Mouse (Mus musculus): ENCODE measurements around the gene Olfr1393. TPM values are rescaled to one million over a fixed set of nuclear protein-coding genes. Genes with fewer than 3 reads are reported as not detected.

Gene Olfr1393
- polyA plus RNA-seq, 1 experiment from 2014 or later = 0.16 TPM

DNA sequence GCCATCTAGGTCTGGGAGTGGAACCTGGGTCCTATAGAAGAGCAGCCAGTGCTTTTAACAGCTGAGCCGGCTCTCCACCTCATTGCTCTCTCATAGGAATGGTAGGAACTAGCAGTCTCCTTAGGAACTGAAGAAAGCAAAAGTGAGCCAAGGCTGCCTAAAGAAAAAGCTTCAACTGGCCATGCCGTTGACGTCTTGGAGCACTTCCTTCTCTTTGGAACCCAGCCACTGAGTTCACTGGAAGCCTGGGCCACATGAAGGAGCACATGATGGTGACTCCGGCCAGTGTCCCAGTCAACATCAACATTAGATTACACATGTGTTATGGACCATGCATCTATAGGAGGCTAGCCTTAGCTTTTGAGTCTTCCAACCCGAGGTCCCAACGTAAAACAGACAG is 25.1 kb upstream of the Olfr1393 start:
- H3K9ac ChIP-seq = no peak overlapping the region
- H3K27me3 ChIP-seq (replicated peaks) = no peaks in the 10 kb centered on the region
- peaks cover 59% of the 10 kb centered on the region for H3K36me3 ChIP-seq
- H3K4me1 ChIP-seq = peaks cover 51% of the 10 kb centered on the region
- H3K27ac ChIP-seq (replicated peaks) = no peak overlapping the region
- H3K4me3 ChIP-seq = no peak overlapping the region
- 0 out of 2 replicates have a peak overlapping the region, but pooled peaks have one; percentile 4 for H3K4me2 ChIP-seq
- H3K9me3 ChIP-seq = no peaks in the 10 kb centered on the region
- no peak for ATAC-seq (ENCODE audit: extremely low read depth, insufficient number of reproducible peaks, low FRiP score, low TSS enrichment)
- WGBS = 91% methylated on average over 6 of the region's 6 CpGs

DNA sequence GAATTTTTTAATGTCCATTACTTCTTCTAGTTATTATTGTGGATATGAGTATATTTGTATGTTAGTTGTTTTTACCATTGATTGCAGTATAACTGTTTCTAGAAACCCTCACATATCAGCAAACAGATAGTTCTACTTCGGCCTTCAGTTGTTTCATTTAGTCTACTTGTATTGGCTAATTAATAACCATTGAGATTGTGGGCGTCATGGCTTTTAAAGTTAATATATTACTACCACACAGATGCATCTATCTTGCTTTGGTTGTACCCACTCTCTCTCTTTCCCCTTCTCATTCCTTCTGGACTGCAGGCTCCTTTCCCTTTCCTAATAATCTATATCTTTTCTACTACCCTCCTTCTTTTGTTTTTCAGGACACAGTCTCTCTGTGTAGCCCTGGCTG is 18.8 kb upstream of the Olfr1393 start:
- Histone ChIP-seq H3K4me2 (no peak overlapping the region), H3K9ac (no peak overlapping the region), H3K4me1 (peaks cover 13% of the 10 kb centered on the region), H3K27ac (replicated peaks) (no peak overlapping the region), H3K9me3 (no peaks in the 10 kb centered on the region), H3K27me3 (replicated peaks) (no peaks in the 10 kb centered on the region), H3K36me3 (peaks cover 90% of the 10 kb centered on the region), H3K4me3 (no peak overlapping the region)
- no peak for ATAC-seq (ENCODE audit: extremely low read depth, insufficient number of reproducible peaks, low FRiP score, low TSS enrichment)
- 90% methylated on average over 2 of the region's 2 CpGs for WGBS

DNA sequence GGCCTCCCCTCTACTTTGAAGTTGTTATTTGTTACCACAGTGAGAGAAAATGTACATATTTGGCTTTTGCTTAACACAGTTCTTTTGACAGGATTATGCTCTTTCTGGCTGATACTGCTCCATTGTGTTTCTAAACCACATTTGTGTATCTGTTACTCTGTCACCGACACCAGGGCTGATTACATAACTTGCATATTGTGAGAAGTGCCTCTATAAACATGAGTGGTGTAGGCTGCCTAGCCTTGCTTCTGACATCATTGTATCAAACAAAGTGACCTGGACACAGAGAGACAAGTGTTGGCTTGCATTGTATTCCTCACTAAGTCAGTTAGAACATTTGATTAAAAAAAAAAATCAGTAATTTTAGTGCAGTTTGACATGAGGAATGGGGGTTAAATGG is 18.3 kb upstream of the Olfr1393 start:
- Histone ChIP-seq H3K4me2 (no peak overlapping the region), H3K4me3 (no peak overlapping the region), H3K36me3 (peaks cover 90% of the 10 kb centered on the region), H3K27me3 (replicated peaks) (no peaks in the 10 kb centered on the region), H3K4me1 (peaks cover 10% of the 10 kb centered on the region), H3K9ac (no peak overlapping the region), H3K9me3 (no peaks in the 10 kb centered on the region), H3K27ac (replicated peaks) (no peak overlapping the region)
- WGBS = 69% methylated on average over 1 of the region's 1 CpGs
- no peak for ATAC-seq (ENCODE audit: extremely low read depth, insufficient number of reproducible peaks, low FRiP score, low TSS enrichment)

DNA sequence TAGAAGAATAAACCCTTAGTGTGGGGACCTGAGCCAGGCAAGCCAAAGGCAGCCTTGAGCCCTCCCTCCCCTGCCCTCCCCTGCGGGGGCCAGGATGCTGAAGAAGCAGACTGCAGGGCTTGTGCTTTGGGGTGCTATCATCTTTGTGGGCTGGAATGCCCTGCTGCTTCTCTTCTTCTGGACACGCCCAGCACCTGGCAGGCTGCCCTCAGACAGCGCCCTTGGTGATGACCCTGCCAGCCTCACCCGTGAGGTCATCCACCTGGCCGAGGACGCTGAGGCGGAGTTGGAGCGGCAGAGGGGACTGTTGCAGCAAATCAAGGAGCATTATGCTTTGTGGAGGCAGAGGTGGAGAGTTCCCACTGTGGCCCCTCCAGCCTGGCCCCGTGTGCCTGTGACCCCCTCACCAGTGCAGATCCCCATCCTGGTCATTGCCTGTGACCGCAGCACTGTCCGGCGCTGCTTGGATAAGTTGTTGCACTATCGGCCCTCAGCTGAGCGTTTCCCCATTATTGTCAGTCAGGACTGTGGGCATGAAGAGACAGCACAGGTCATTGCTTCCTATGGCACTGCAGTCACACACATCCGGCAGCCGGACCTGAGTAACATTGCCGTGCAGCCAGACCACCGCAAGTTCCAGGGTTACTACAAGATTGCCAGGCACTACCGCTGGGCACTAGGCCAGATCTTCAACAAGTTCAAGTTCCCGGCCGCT is 17.3 kb upstream of the Olfr1393 start:
- H3K36me3 ChIP-seq = peaks cover 86% of the 10 kb centered on the region
- H3K9ac ChIP-seq = no peak overlapping the region; the same call in 1 of the 2 replicates
- no peak for ATAC-seq (ENCODE audit: extremely low read depth, insufficient number of reproducible peaks, low FRiP score, low TSS enrichment)
- peaks cover 9% of the 10 kb centered on the region for H3K4me1 ChIP-seq
- H3K27ac ChIP-seq (replicated peaks) = no peak overlapping the region; the same call in 1 of the 2 replicates
- no peak overlapping the region for H3K4me3 ChIP-seq
- H3K9me3 ChIP-seq = no peaks in the 10 kb centered on the region
- H3K4me2 ChIP-seq = no peak overlapping the region
- WGBS = 81% methylated on average over 21 of the region's 21 CpGs
- no peaks in the 10 kb centered on the region for H3K27me3 ChIP-seq (replicated peaks)

DNA sequence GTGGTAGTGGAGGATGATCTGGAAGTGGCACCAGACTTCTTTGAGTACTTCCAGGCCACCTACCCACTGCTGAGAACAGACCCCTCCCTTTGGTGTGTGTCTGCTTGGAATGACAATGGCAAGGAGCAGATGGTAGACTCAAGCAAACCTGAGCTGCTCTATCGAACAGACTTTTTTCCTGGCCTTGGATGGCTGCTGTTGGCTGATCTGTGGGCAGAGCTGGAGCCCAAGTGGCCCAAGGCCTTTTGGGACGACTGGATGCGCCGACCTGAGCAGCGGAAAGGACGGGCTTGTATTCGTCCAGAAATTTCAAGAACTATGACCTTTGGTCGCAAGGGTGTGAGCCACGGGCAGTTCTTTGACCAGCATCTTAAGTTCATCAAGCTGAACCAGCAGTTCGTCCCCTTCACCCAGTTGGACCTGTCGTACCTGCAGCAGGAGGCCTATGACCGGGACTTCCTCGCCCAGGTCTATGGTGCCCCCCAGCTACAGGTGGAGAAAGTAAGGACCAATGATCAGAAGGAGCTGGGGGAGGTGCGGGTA is 16.7 kb upstream of the Olfr1393 start:
- no peak overlapping the region for H3K27ac ChIP-seq (replicated peaks)
- no peak overlapping the region for H3K4me2 ChIP-seq
- peaks cover 80% of the 10 kb centered on the region for H3K36me3 ChIP-seq

DNA sequence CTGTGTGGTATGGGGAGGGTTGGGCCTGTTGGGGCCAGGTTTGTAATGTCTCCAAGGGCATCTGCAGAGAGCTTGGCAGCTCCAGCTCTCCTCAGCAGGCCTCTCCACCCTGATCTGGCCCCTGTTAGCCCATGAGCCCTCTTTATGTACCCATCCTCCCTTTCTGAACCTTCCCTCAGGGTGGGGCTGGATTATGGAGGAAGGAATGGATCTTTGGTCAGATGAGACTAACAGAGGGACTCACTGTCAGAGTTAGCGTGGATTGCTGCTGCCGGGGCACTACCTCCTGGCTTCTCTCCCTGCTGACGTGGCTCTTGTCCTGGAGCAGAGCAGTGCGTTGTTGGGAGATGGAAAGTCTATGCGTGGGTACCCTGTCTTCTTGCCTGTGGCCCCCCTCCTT is 15.8 kb upstream of the Olfr1393 start:
- H3K4me1 ChIP-seq = peaks cover 24% of the 10 kb centered on the region
- H3K9me3 ChIP-seq = no peaks in the 10 kb centered on the region
- no peak overlapping the region for H3K4me3 ChIP-seq
- H3K9ac ChIP-seq = no peak overlapping the region
- H3K27ac ChIP-seq (replicated peaks) = no peak overlapping the region
- peaks cover 72% of the 10 kb centered on the region for H3K36me3 ChIP-seq
- ATAC-seq (ENCODE audit: extremely low read depth, insufficient number of reproducible peaks, low FRiP score, low TSS enrichment) = no peak
- no peaks in the 10 kb centered on the region for H3K27me3 ChIP-seq (replicated peaks)
- H3K4me2 ChIP-seq = no peak overlapping the region
- 90% methylated on average over 5 of the region's 5 CpGs for WGBS

More for the DNA sequence above, 16.7 kb upstream of the Olfr1393 start:
- Histone ChIP-seq H3K9me3 (no peaks in the 10 kb centered on the region), H3K4me3 (no peak overlapping the region), H3K4me1 (peaks cover 15% of the 10 kb centered on the region), H3K27me3 (replicated peaks) (no peaks in the 10 kb centered on the region), H3K9ac (no peak overlapping the region)
- no peak for ATAC-seq (ENCODE audit: extremely low read depth, insufficient number of reproducible peaks, low FRiP score, low TSS enrichment)
- 91% methylated on average over 14 of the region's 14 CpGs for WGBS

DNA sequence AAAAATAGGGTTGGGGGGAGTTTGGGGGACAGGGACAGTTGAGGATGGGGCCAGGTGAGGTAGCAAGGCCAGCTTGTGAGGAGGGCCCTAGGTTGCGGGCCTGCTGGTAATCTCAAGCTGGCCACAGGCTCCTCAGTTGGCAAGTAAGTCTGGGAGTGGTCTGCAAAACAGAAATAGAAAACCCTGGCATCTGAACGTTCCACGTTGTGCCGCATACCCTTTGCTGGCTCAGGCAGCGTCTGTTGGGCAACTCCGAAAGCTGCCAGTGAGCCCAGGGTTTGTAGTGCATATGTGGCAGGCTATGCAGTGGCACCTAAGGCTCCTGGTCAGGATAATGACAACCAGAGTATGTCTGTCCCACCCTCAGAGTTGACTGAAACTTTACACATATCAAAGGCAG is 15.0 kb upstream of the Olfr1393 start:
- H3K9me3 ChIP-seq = no peaks in the 10 kb centered on the region
- no peak overlapping the region for H3K9ac ChIP-seq
- ATAC-seq (ENCODE audit: extremely low read depth, insufficient number of reproducible peaks, low FRiP score, low TSS enrichment) = no peak
- peaks cover 67% of the 10 kb centered on the region for H3K36me3 ChIP-seq
- no peaks in the 10 kb centered on the region for H3K27me3 ChIP-seq (replicated peaks)
- 85% methylated on average over 6 of the region's 6 CpGs for WGBS
- no peak overlapping the region for H3K4me3 ChIP-seq
- H3K4me2 ChIP-seq = no peak overlapping the region
- peaks cover 32% of the 10 kb centered on the region for H3K4me1 ChIP-seq
- no peak overlapping the region for H3K27ac ChIP-seq (replicated peaks)

DNA sequence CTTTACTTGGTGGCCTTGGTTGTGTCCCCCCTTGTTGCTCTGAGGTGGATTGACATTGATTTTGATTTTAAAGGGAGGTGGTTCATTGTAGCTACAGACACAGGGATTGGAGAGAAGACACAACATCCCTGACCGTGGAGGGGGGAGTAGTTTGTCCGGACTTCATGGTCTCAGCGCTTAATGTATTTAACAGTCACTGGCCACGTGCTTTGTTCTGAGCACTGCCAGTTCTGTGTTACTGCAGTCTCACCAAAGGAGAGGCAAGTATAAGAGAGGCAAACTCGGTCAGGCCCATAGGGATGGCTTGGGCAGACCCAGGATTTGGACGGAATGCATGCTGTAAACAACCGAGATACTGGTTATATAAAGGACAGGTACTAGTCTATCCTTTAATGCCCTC is 14.0 kb upstream of the Olfr1393 start:
- Histone ChIP-seq H3K9ac (no peak overlapping the region), H3K27ac (replicated peaks) (no peak overlapping the region), H3K36me3 (peaks cover 60% of the 10 kb centered on the region), H3K9me3 (no peaks in the 10 kb centered on the region), H3K27me3 (replicated peaks) (no peaks in the 10 kb centered on the region), H3K4me2 (no peak overlapping the region), H3K4me1 (peaks cover 35% of the 10 kb centered on the region), H3K4me3 (no peak overlapping the region)
- WGBS = 89% methylated on average over 7 of the region's 7 CpGs
- ATAC-seq (ENCODE audit: extremely low read depth, insufficient number of reproducible peaks, low FRiP score, low TSS enrichment) = no peak

DNA sequence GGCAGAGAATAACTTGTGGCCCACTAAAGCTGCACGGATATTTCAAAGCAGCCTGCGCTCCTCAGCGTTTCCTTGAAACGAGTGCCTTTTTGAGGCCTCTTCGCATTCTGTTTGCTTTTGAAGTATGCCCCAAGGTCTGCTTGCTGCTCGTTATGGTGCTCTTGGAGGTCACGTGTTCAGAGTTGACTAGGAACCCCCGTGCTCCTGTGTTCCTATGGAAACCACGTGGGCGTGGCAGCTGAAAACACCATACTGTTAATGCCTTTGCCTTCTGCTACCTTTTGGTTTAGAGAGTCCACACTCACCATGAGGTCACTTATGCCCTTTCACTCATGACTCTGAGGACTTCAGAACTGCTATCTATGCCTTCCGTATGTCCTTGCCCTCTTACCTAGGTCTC is 13.5 kb upstream of the Olfr1393 start:
- no peak overlapping the region for H3K4me2 ChIP-seq
- no peak for ATAC-seq (ENCODE audit: extremely low read depth, insufficient number of reproducible peaks, low FRiP score, low TSS enrichment)
- H3K27ac ChIP-seq (replicated peaks) = no peak overlapping the region
- no peak overlapping the region for H3K4me3 ChIP-seq
- H3K9me3 ChIP-seq = no peaks in the 10 kb centered on the region
- peaks cover 35% of the 10 kb centered on the region for H3K4me1 ChIP-seq
- H3K9ac ChIP-seq = no peak overlapping the region
- peaks cover 57% of the 10 kb centered on the region for H3K36me3 ChIP-seq
- 79% methylated on average over 11 of the region's 11 CpGs for WGBS
- H3K27me3 ChIP-seq (replicated peaks) = no peaks in the 10 kb centered on the region

DNA sequence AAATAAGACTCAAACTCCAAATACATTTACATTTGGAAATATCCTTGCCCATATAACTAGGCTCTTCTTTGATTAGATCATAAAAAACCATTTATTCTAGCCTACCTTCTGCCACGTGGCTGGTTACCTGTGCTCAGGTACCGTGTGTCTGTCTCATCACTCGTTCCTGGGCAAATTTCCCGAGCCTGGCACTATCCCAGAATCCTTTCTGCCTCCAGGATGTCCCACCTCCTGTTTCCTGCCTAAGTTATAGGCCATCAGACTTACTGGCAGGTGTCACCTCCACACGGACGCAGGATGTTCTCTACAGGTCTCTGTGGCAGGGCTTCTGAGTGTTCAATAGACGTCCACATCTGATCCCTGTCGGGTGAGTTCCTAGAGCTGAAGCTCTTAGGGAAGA is 13.0 kb upstream of the Olfr1393 start:
- Histone ChIP-seq H3K4me1 (peaks cover 35% of the 10 kb centered on the region), H3K27me3 (replicated peaks) (no peaks in the 10 kb centered on the region), H3K9me3 (no peaks in the 10 kb centered on the region), H3K36me3 (peaks cover 52% of the 10 kb centered on the region), H3K9ac (no peak overlapping the region), H3K4me2 (no peak overlapping the region), H3K4me3 (no peak overlapping the region), H3K27ac (replicated peaks) (no peak overlapping the region)
- no peak for ATAC-seq (ENCODE audit: extremely low read depth, insufficient number of reproducible peaks, low FRiP score, low TSS enrichment)
- WGBS = 85% methylated on average over 8 of the region's 8 CpGs

DNA sequence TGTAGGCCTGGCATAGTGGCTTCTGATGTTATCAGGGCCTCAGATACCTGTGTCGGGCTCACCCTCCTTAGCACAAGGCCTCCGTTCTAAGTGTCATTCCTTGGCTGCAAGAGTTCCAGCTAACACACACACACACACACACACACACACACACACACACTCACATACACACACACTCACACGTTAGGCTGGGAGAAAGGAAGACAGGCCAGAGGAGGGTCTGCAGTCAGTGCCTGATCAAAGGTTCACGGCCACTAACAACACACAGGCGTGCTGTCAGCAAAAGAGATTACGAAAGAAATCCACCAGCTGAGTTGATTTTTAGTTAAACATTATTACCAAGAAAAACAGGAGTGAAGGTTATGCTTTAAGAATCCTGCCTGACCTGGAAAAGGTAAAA is 11.4 kb upstream of the Olfr1393 start:
- no peak overlapping the region for H3K4me3 ChIP-seq
- no peaks in the 10 kb centered on the region for H3K27me3 ChIP-seq (replicated peaks)
- peak overlapping the region; percentile 39 for H3K9ac ChIP-seq
- ATAC-seq (ENCODE audit: extremely low read depth, insufficient number of reproducible peaks, low FRiP score, low TSS enrichment) = no peak
- no peaks in the 10 kb centered on the region for H3K9me3 ChIP-seq
- H3K4me1 ChIP-seq = peaks cover 27% of the 10 kb centered on the region
- WGBS = 37% methylated on average over 6 of the region's 6 CpGs
- no peak overlapping the region for H3K4me2 ChIP-seq
- H3K27ac ChIP-seq (replicated peaks) = peak overlapping the region; percentile 75
- peaks cover 36% of the 10 kb centered on the region for H3K36me3 ChIP-seq

DNA sequence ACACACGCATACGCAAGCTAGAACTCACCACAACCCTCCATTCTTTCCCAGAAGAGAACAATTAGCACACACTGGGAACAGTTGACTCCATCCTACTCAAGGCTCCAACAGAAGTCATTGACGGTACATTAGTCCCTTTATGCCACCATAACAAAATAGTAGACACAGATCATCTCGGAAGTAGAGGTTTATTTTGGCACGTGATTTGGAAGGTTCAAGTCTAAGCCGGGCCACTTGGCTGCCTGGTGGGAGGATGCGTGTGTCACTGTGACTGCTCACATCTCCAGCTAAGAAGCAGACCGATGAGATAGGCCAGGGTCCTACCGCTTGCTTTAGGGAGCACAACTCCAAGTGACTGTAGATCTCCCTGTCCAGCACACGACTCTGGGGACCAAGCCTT is 10.8 kb upstream of the Olfr1393 start:
- ATAC-seq (ENCODE audit: extremely low read depth, insufficient number of reproducible peaks, low FRiP score, low TSS enrichment) = no peak
- Histone ChIP-seq H3K36me3 (peaks cover 30% of the 10 kb centered on the region), H3K4me3 (no peak overlapping the region), H3K4me2 (no peak overlapping the region), H3K27ac (replicated peaks) (peak overlapping the region; percentile 75), H3K9ac (no peak overlapping the region), H3K27me3 (replicated peaks) (no peaks in the 10 kb centered on the region), H3K4me1 (peaks cover 27% of the 10 kb centered on the region), H3K9me3 (no peaks in the 10 kb centered on the region)
- WGBS = 67% methylated on average over 10 of the region's 10 CpGs
